Mouse (Mus musculus) liver, postnatal 0 days (tissue): ENCODE results near the gene Cdk12.

ENCODE experiments used
- CTCF ChIP-seq: sonication (generic); IDR thresholded peaks from 2 replicates; pipeline ENCODE4 v1.5.1; 2016; ENCODE audit warnings: antibody characterized with exemption, low read depth
- EP300 ChIP-seq: IDR thresholded peaks from 2 replicates; pipeline ENCODE4 v1.6.1; 2016; ENCODE audit warnings: antibody characterized with exemption, low read depth, mild to moderate bottlenecking

DNA sequence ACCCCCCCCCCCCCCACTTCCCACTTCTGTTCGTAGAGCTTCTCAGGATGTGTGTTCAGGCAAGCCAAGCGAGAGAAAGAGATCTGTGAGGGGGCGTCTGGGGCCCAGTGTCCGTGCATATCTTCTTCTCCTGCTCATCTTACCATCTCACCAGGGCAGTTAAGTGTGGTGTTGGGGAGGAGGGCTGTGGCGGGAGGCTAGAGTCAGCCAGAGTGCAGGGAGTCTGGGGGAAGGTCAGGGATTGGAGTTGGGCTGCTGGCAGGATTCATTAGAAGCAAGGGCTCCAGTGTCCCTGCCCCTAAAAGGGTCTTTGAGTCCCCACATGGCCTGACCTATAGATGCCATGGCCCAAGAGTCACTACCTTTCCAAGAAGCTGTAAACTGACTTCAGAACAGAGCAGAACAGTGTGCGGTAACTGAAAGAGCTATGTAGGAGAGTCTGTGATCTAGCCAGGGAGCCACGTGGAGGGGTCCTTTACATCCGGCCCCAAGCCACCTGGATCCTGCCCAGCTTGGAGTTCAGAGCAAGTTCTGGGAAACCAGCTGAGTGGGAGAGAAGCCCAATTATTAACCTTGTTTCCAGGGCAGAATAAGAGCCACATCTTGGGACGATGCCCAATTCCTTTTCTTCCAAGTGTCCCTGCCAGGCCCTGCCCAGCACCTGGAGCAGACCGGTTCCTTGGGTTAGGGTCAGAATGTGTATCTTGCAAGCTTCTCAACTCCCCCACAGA is 120.4 kb downstream of the Cdk12 start:
- TF ChIP-seq CTCF (no peak), EP300 (no peak)
